Mouse (Mus musculus) thymus, postnatal 25 days (tissue): Measurements from ENCODE around the gene Gm21118.
"Not testable (repeated sequence)": the region's sequence is repeated elsewhere in the genome, so short reads cannot be mapped to it uniquely, and the experiment has no call there.

ENCODE experiments used
- DNase-seq: peaks from one replicate; pipeline ENCODE4 v3.0.0; 2022

Gene Gm21118

GRCm38 (mm10) chrY:70273542-70273941 is at the start of gene Gm21118:
Gm21118 (minus strand) TSS chrY:70273642.
- not testable (repeated sequence) for DNase-seq

GRCm38 (mm10) chrY:70303187-70303586 is 29.7 kb upstream of the Gm21118 start, which contains the start of the genes Gm29423 and Gm29644:
Gm29423 (minus strand) TSS chrY:70303287.
Gm29644 (minus strand) TSS chrY:70303343.
- DNase-seq, result not testable (repeated sequence)
